18 mouse cellular contexts compared by ENCODE assay signal in the genomic region with DNA sequence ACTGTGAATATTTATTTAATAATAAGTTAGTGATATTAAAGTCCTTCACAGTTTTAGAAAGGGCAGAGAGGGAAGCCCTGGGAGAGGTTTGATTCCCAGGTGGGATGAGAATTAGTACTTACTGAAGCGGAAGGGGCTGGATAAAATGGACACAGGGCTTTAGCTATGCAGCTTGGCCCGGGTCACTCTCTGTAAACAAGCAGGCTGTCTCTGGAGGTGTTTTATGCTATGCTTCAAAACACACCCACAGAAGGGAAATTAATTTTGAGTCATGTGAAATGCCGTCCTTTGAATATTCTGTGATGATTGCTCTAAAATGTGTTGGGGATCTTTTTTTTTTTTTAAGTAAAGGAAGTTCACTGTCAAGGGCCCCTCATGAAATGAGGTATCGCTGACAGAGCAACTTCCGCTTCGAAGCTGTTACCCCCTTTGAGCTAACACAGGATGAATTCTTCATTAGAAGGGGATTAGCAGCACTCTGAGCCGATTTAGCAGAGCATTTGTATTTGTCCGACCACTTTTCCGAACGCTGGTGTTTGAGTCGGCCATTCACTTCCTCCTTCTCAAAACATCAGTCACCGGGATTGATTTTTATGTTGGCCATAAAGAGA. TPM values are rescaled to one million over a fixed set of nuclear protein-coding genes. Genes with fewer than 3 reads are reported as not detected.
A peak's percentile ranks its signal among the peaks of the same experiment; 100 is the strongest.
DNase-seq lines count a peak whose midpoint lies in the region; ATAC-seq and TF ChIP-seq lines count a peak whose summit lies in the region.
"Had no signal": no experiment of that assay in that cellular context is flagged by ENCODE, and none has a peak within 500 bp of the region (broad histone marks: within the 10 kb centered on the region; RNA-seq: fewer than 3 reads in every experiment).

No protein-coding gene starts in this region.

- H3K36me3 ChIP-seq in kidney, postnatal 0 days (ENCODE audit: insufficient read depth, low read length) = no peaks in the 10 kb centered on the region
- no peaks in the 10 kb centered on the region for H3K36me3 ChIP-seq in midbrain, embryonic 14.5 days (ENCODE audit: control insufficient read depth, insufficient read depth, low read length)
- no peaks in the 10 kb centered on the region for H3K36me3 ChIP-seq in midbrain, postnatal 0 days (ENCODE audit: insufficient read depth, low read length)
- H3K36me3 ChIP-seq in splenic B cell, adult 2 months (ENCODE audit: control insufficient read depth, insufficient read depth, low read length, poor library complexity, severe bottlenecking) = no peaks in the 10 kb centered on the region
- no peaks in the 10 kb centered on the region for H3K36me3 ChIP-seq in liver, embryonic 12.5 days
- H3K36me3 ChIP-seq: embryonic facial prominence, embryonic 13.5 days; heart, embryonic 10.5 days; limb, embryonic 15.5 days; neural tube, embryonic 12.5 days had no signal

- no peak for TF ChIP-seq CTCF in kidney, postnatal 0 days (IDR thresholded peaks at IDR 0.05; ENCODE audit: low read depth)
- TF ChIP-seq CTCF in midbrain, postnatal 0 days (IDR thresholded peaks at IDR 0.05) = no peak

- no peaks in the 10 kb centered on the region for H3K27me3 ChIP-seq in kidney, postnatal 0 days (ENCODE audit: insufficient read depth, low read length)
- H3K27me3 ChIP-seq in midbrain, embryonic 14.5 days (ENCODE audit: control insufficient read depth, insufficient read depth, low read length) = no peaks in the 10 kb centered on the region; the same call in 1 of the 2 replicates
- no peaks in the 10 kb centered on the region for H3K27me3 ChIP-seq in midbrain, postnatal 0 days (ENCODE audit: insufficient read depth, low read length)
- no peaks in the 10 kb centered on the region for H3K27me3 ChIP-seq in splenic B cell, adult 2 months (ENCODE audit: control insufficient read depth, insufficient read depth, low read length, poor library complexity, severe bottlenecking)
- peaks cover 14% of the 10 kb centered on the region for H3K27me3 ChIP-seq in liver, embryonic 12.5 days (replicated peaks)
- H3K27me3 ChIP-seq: neural tube, embryonic 12.5 days had no signal

- WGBS in kidney, postnatal 0 days = 26% methylated on average over 12 of the region's 12 CpGs
- WGBS in midbrain, embryonic 14.5 days = 22% methylated on average over 12 of the region's 12 CpGs
- 27% methylated on average over 12 of the region's 12 CpGs for WGBS in midbrain, postnatal 0 days
- 54% methylated on average over 12 of the region's 12 CpGs for WGBS in liver, embryonic 12.5 days (ENCODE audit: insufficient replicate concordance)

- H3K4me1 ChIP-seq in kidney, postnatal 0 days (replicated peaks; ENCODE audit: insufficient read depth, low read length) = peaks cover 9% of the 10 kb centered on the region; the same call in 1 of the 2 replicates
- H3K4me1 ChIP-seq in midbrain, embryonic 14.5 days (ENCODE audit: control insufficient read depth, insufficient read depth, low read length) = 0 out of 2 replicates have a peak, but pooled peaks cover 5% of the 10 kb centered on the region
- H3K4me1 ChIP-seq in midbrain, postnatal 0 days (ENCODE audit: insufficient read depth, low read length) = no peaks in the 10 kb centered on the region
- H3K4me1 ChIP-seq in liver, embryonic 12.5 days = no peaks in the 10 kb centered on the region
- H3K4me1 ChIP-seq: embryonic facial prominence, embryonic 13.5 days; limb, embryonic 15.5 days; neural tube, embryonic 12.5 days had no signal

- 0 out of 2 replicates have a peak overlapping the region, but pooled peaks have one; percentile 5 for H3K4me2 ChIP-seq in kidney, postnatal 0 days (ENCODE audit: low read length)
- no peak overlapping the region for H3K4me2 ChIP-seq in midbrain, embryonic 14.5 days (ENCODE audit: low read length)
- no peak overlapping the region for H3K4me2 ChIP-seq in midbrain, postnatal 0 days (ENCODE audit: low read depth, low read length, poor library complexity, severe bottlenecking)
- H3K4me2 ChIP-seq in liver, embryonic 12.5 days = no peak overlapping the region
- H3K4me2 ChIP-seq: embryonic facial prominence, embryonic 13.5 days; limb, embryonic 15.5 days; neural tube, embryonic 12.5 days had no signal

- H3K4me3 ChIP-seq in kidney, postnatal 0 days (replicated peaks; ENCODE audit: low read depth, low read length) = no peak overlapping the region
- no peak overlapping the region for H3K4me3 ChIP-seq in midbrain, embryonic 14.5 days (replicated peaks; ENCODE audit: low read depth, low read length)
- H3K4me3 ChIP-seq in midbrain, postnatal 0 days (ENCODE audit: low read depth, low read length) = no peak overlapping the region
- no peak overlapping the region for H3K4me3 ChIP-seq in liver, embryonic 12.5 days
- H3K4me3 ChIP-seq: embryonic facial prominence, embryonic 13.5 days; heart, embryonic 10.5 days; limb, embryonic 15.5 days; neural tube, embryonic 12.5 days had no signal

- no peak overlapping the region for H3K9ac ChIP-seq in kidney, postnatal 0 days (ENCODE audit: low read depth, low read length)
- H3K9ac ChIP-seq in midbrain, embryonic 14.5 days (replicated peaks; ENCODE audit: low read length) = no peak overlapping the region
- H3K9ac ChIP-seq in midbrain, postnatal 0 days (replicated peaks; ENCODE audit: low read length, poor library complexity, severe bottlenecking) = no peak overlapping the region
- no peak overlapping the region for H3K9ac ChIP-seq in liver, embryonic 12.5 days
- H3K9ac ChIP-seq: embryonic facial prominence, embryonic 13.5 days; limb, embryonic 15.5 days; neural tube, embryonic 12.5 days had no signal

- no peak overlapping the region for H3K27ac ChIP-seq in kidney, postnatal 0 days
- no peak overlapping the region for H3K27ac ChIP-seq in midbrain, embryonic 14.5 days (replicated peaks; ENCODE audit: low read depth, low read length)
- no peak overlapping the region for H3K27ac ChIP-seq in midbrain, postnatal 0 days (ENCODE audit: low read depth, low read length)
- H3K27ac ChIP-seq in liver, embryonic 12.5 days = no peak overlapping the region
- H3K27ac ChIP-seq: embryonic facial prominence, embryonic 13.5 days; heart, embryonic 10.5 days; limb, embryonic 15.5 days; macrophage; neural tube, embryonic 12.5 days had no signal

- no peaks in the 10 kb centered on the region for H3K9me3 ChIP-seq in kidney, postnatal 0 days (replicated peaks; ENCODE audit: low read length)
- no peaks in the 10 kb centered on the region for H3K9me3 ChIP-seq in midbrain, embryonic 14.5 days (ENCODE audit: control insufficient read depth, low read length)
- H3K9me3 ChIP-seq in midbrain, postnatal 0 days (ENCODE audit: low read length) = no peaks in the 10 kb centered on the region
- H3K9me3 ChIP-seq in liver, embryonic 12.5 days (replicated peaks) = no peaks in the 10 kb centered on the region
- H3K9me3 ChIP-seq: embryonic facial prominence, embryonic 13.5 days; heart, embryonic 10.5 days; limb, embryonic 15.5 days; neural tube, embryonic 12.5 days had no signal

- ATAC-seq in kidney, postnatal 0 days (replicated peaks; ENCODE audit: low FRiP score, low read depth) = no peak
- no peak for ATAC-seq in midbrain, embryonic 14.5 days (ENCODE audit: low FRiP score, low TSS enrichment)
- no peak for ATAC-seq in midbrain, postnatal 0 days (ENCODE audit: low FRiP score)
- 0 out of 2 replicates have a peak, but pooled peaks have one; percentile 39 for ATAC-seq in common myeloid progenitor, adult 5-6 weeks (replicated peaks; ENCODE audit: low read depth, poor library complexity, severe bottlenecking)
- ATAC-seq in liver, embryonic 12.5 days = no peak
- ATAC-seq: intestine, embryonic 16.5 days had no signal

- DNase-seq in kidney, postnatal 0 days (ENCODE audit: low spot score) = peak; percentile 49
- no peak for DNase-seq in kidney, postnatal 36 days
- peak; percentile 25 for DNase-seq in midbrain, embryonic 14.5 days
- no peak for DNase-seq in midbrain, postnatal 0 days (ENCODE audit: low spot score)
- peak; percentile 31 for DNase-seq in splenic B cell, adult 2 months (ENCODE audit: low read depth, low spot score)
- DNase-seq in urinary bladder, adult 2 months (ENCODE audit: low spot score) = no peak
- DNase-seq: cerebellum, adult 11-12 months; gastrocnemius, postnatal 10 days; spleen, adult 18-20 months had no signal

RNA-seq across cellular contexts. Expression of a gene that starts 40.2 kb away (rescaled TPM):
- 7.6 and 8.7 TPM in 2 replicates for polyA plus RNA-seq in kidney, postnatal 0 days (2015; fragmentation: Nextera tagmentation; extraction: Ambion mirVana)
- 2.9 and 3.9 TPM in 2 replicates for polyA plus RNA-seq in midbrain, embryonic 14.5 days (2014; fragmentation: Nextera tagmentation; extraction: Ambion mirVana)
- 1.0 and 2.8 TPM in 2 replicates for total RNA-seq in midbrain, postnatal 0 days (2014; rRNA removed)
- polyA plus RNA-seq in midbrain, postnatal 0 days (2015; fragmentation: Nextera tagmentation; extraction: Ambion mirVana) = 2.0 and 3.2 TPM in 2 replicates
- total RNA-seq in common myeloid progenitor, adult 5-6 weeks (2017) = 4.0 TPM in 1 of 2 replicates, not detected in the other
- polyA plus RNA-seq in liver, embryonic 12.5 days (2016; fragmentation: Nextera tagmentation; extraction: Ambion mirVana) = 0.14 and 0.51 TPM in 2 replicates
- 2.7 and 3.3 TPM in 2 replicates for polyA plus RNA-seq in urinary bladder, adult 2 months (2012; rRNA removed)
- total RNA-seq: CH12.LX had no signal

Comparison
In these comparisons a context has a peak if more than half of its experiments do, and no peak if none do; other contexts are left out.
1. DNase-seq: peak in kidney, postnatal 0 days (single experiment), midbrain, embryonic 14.5 days (single experiment) and splenic B cell, adult 2 months (single experiment); none in kidney, postnatal 36 days (0 of 2), midbrain, postnatal 0 days (single experiment) and urinary bladder, adult 2 months (single experiment).